Mouse (Mus musculus) lung, adult 2 months (tissue): Measurements from ENCODE around the gene Ccdc9. TPM values are rescaled to one million over a fixed set of nuclear protein-coding genes. Genes with fewer than 3 reads are reported as not detected.
"Not testable (repeated sequence)": the region's sequence is repeated elsewhere in the genome, so short reads cannot be mapped to it uniquely, and the experiment has no call there.

Source experiments
- DNase-seq: peaks from one replicate; pipeline ENCODE4 v3.0.0; 2022
- H3K4me1 ChIP-seq: fragments of 200-500 bp; 2 replicates; pipeline ENCODE4 v1.6.1; 2011; ENCODE audit warnings: low read length; ENCODE audit not compliant: control insufficient read depth, insufficient read depth
- H3K4me3 ChIP-seq: fragments of 200-500 bp; replicated peaks from 2 replicates; pipeline ENCODE3; 2011; ENCODE audit warnings: low read depth, mild to moderate bottlenecking, control low read depth, low read length; ENCODE audit errors: extremely low read depth
- CTCF ChIP-seq: fragments of 200-500 bp; IDR thresholded peaks from 2 replicates; pipeline ENCODE4 v1.5.1; 2011; ENCODE audit warnings: mild to moderate bottlenecking, low read length, control low read depth; ENCODE audit not compliant: insufficient read depth
- POLR2A ChIP-seq: fragments of 200-500 bp; IDR thresholded peaks from 2 replicates; pipeline ENCODE4 v1.6.1; 2011; ENCODE audit warnings: low read depth, mild to moderate bottlenecking, control low read depth, low read length, borderline replicate concordance; ENCODE audit errors: extremely low read depth
- WGBS: fragments of 180-500 bp; shearing (Covaris S2); methylation state at CpG from one replicate; pipeline ENCODE4 v1.1.7; 2018; 5-methylcytosine and 5-hydroxymethylcytosine counted together
- polyA plus RNA-seq: library from polyadenylated mRNA; depleted of rRNA; stranded (reverse); fragments of >200 nt; gene quantifications from 2 replicates; pipeline ENCODE4 v1.2.3, GENCODE M21; 2012

The Ccdc9 gene
- polyA plus RNA-seq, 1 experiment = 47.3 TPM

- DNase-seq = peak; percentile 92
- Histone ChIP-seq H3K4me1 (peaks cover 12% of the 10 kb centered on the region), H3K4me3 (peak overlapping the region; percentile 91)
- whole genome bisulfite sequencing = under 1% methylated on average over 61 of the region's 61 CpGs
- TF ChIP-seq POLR2A (peak; percentile 48; the same call in 1 of the 2 replicates), CTCF (no peak)
These were observed 22.9 kb upstream of the Ccdc9 start for GRCm38 (mm10) chr7:16309318-16310019.

DNA sequence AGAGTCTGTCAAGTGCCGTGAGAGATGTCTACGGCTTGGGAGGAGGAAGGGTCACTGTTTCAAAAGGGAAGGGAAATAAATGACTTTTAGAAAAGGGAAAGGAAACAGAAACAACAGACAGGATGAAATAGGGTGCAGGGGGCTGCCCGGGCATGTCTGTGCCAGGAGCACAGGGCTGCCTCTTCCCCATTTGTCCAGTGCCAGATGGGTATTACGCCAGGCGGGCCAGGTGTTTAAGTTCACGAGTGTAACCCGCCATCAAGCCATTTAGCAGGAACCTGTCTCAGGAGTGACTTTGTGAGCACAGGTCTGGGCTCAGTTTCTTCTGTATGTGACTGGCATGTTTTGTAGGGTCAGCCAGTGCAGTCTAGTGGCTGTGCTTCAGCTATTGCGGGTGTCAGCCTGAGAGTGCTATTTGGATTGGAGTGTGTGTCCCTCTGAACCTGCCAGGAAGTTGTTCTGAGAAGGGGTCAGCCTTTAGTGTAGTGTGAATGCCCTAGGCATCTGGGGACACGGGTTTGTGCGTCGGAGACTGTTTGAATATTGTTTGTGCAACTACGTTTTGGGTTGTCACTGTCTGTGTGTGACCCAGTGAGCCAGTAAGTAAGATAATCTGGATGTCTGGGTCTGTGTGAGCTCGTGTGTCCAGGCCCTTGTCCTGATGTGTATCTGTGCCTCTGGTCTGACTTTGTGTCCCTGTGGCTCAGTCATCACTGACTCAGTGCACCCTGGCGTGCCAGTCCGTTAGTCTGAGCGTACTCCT is 22.1 kb upstream of the Ccdc9 start:
- DNase-seq = no peak

DNA sequence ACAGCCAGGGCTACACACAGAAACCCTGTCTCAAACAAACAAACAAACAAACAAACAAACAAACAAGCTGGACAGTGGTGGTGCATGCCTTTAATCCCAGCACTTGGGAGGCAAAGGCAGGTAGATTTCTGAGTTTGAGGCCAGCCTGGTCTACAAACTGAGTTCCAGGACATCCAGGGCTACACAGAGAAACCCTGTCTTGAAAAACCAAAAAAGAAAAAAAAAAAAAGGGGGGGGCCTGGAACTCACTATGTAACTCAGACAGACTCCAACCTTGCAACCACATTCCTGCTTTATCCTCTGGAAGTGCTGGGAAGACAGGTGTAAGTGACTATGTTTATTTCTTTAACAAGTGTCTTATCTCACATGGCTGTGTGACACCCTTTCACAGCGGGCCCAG is 21.5 kb upstream of the Ccdc9 start, which contains the start of gene Bbc3:
Gene Bbc3 (plus strand): TSS at position 301 of the 400 bp plus-strand sequence.
- not testable (repeated sequence) for H3K4me1 ChIP-seq, DNase-seq
- peak within 1 kb of the TSS; percentile 53 for H3K4me3 ChIP-seq
- 38% methylated on average over 1 of the region's 1 CpGs for WGBS

More for the DNA sequence above, 22.1 kb upstream of the Ccdc9 start:
- WGBS = 27% methylated on average over 16 of the region's 16 CpGs
- Histone ChIP-seq H3K4me1 (peaks cover 8% of the 10 kb centered on the region), H3K4me3 (peak overlapping the region; percentile 53)
- TF ChIP-seq POLR2A (no peak), CTCF (no peak)

- DNase-seq, H3K4me3 ChIP-seq, H3K4me1 ChIP-seq: not testable (repeated sequence)
- 81% methylated on average over 6 of the region's 6 CpGs for WGBS
These were observed 20.5 kb upstream of the Ccdc9 start for GRCm38 (mm10) chr7:16307141-16307540.

GRCm38 (mm10) chr7:16299419-16300035 is 12.9 kb upstream of the Ccdc9 start:
- WGBS = 1% methylated on average over 52 of the region's 52 CpGs
- DNase-seq = peak; percentile 86
- TF ChIP-seq CTCF (no peak), POLR2A (no peak)
- H3K4me1 ChIP-seq = peaks cover 6% of the 10 kb centered on the region; the same call in 1 of the 2 replicates
- no peak overlapping the region for H3K4me3 ChIP-seq

DNA sequence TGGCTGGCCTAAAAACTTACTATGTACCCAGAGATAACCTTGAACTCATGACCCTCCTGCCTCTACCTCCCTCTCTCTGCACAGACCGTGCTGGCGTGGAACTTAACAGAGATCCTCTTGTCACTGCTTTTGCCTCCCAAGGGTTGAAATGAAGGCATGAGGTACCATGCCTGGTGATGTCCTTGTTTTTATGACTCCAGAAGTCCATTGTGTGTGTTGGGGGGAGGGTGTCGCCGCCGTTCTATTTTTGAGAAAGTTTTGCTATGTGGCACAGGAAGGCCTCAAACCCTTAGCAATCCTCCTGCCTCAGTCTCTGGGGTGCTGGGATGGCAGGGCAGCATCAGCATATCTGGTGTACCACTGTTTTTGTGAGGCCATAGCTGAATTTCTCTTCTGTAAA is 12.3 kb upstream of the Ccdc9 start:
- WGBS = 76% methylated on average over 5 of the region's 5 CpGs
- H3K4me3 ChIP-seq = no peak overlapping the region
- no peak for DNase-seq
- H3K4me1 ChIP-seq = peaks cover 6% of the 10 kb centered on the region; the same call in 1 of the 2 replicates
- no peak for TF ChIP-seq CTCF
- TF ChIP-seq POLR2A = no peak

DNA sequence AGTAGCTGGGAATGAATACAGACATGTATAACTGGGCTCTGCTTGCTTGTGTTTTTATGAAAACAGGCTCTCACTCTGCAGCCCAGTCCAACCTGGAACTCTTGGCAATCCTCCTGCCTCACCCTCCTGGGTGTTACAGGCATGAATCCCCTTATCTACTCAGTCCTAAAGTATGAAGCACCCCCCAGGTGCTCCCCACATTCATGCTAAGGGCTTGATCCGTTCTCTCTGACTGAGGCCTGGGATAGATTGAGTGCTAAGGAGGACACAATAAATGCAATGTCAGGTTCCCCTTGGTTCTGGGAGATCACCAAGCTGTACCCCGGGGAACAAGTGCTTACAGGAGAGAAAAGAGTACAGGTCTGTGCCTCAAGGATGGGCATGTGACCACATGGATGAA is 11.0 kb upstream of the Ccdc9 start:
- 69% methylated on average over 2 of the region's 2 CpGs for WGBS
- Histone ChIP-seq H3K4me1 (peaks cover 6% of the 10 kb centered on the region; the same call in 1 of the 2 replicates), H3K4me3 (no peak overlapping the region)
- DNase-seq = no peak
- no peak for TF ChIP-seq POLR2A

DNA sequence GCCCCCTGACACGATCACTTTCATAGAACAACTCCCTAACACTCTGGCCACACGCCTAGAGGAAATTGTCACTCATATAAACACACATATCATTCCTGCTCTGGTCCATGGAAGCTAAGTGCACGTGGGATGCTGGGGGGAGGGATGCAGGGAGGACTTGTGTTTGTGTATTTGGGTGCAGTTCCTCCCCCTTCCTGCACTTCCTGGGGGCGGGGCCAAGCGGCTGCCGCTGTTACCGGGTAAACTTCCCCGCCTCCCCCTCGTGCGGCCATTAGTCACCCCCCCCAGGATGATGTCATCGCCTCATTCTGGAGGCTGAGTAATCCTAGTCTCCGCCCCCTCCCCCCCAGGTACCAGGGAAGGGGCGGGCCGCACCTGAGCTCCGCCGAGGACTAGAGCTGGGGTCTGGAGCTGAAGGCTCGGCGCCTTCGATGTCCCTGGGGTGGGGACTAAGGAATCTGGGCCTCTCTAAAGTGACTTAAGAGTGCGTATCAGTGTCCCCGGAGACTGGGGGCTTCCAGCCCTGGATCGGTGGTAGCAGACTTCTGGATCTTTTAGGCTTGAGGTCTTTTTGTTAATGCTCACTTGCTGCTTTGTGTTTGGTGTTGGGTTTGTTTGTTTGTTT is 10.3 kb upstream of the Ccdc9 start:
- H3K4me3 ChIP-seq = peak overlapping the region; percentile 47
- WGBS = 1% methylated on average over 21 of the region's 22 CpGs
- peak; percentile 90 for DNase-seq
- peaks cover 6% of the 10 kb centered on the region; the same call in 1 of the 2 replicates for H3K4me1 ChIP-seq
- peak; percentile 18; the same call in 1 of the 2 replicates for TF ChIP-seq POLR2A
- TF ChIP-seq CTCF = no peak

GRCm38 (mm10) chr7:16296146-16296545 is 9.6 kb upstream of the Ccdc9 start:
- no peak overlapping the region for H3K4me3 ChIP-seq
- no peak for DNase-seq
- no peak for TF ChIP-seq CTCF
- no peak for TF ChIP-seq POLR2A
- peaks cover 6% of the 10 kb centered on the region; the same call in 1 of the 2 replicates for H3K4me1 ChIP-seq
- 30% methylated on average over 2 of the region's 2 CpGs for WGBS
